Mouse (Mus musculus): ENCODE measurements around the gene 4931428L18Rik.
A peak's percentile ranks its signal among the peaks of the same experiment; 100 is the strongest.
"Not testable (repeated sequence)": the region's sequence is repeated elsewhere in the genome, so short reads cannot be mapped to it uniquely, and the experiment has no call there.

Gene 4931428L18Rik

DNA sequence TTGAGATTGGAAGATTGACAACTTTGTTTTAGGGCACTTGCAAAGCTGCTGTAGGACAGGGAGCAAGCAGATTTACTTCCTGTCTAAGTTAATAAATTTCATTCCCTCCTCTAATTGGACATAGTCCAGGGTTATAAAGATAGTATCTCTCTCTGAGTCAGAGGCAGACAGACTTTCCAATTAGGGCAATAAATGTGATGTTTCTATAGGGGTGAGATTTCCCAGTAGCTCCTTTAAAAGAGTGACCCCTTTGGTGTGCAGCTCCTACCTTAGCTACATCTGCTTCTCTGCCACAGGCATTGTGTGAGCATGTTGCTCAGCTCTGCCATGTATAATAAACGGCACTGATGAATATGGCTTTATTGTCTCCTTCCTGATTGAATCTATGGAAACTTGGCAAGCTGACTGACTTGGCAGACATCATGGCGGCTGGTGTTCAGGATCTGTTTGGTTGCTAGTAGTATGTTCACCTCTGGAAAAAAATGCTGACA is 163.6 kb downstream of the 4931428L18Rik start:
- no peak for DNase-seq (ENCODE audit: low read depth, low spot score)

- no peak for DNase-seq (ENCODE audit: low read depth, low spot score)
Observed at GRCm38 (mm10) chr1:31058196-31058595, 164.3 kb downstream of the 4931428L18Rik start.

GRCm38 (mm10) chr1:31051370-31051921 is 171.0 kb downstream of the 4931428L18Rik start:
- no peak for DNase-seq (ENCODE audit: low read depth, low spot score)

GRCm38 (mm10) chr1:31049954-31050652 is 172.4 kb downstream of the 4931428L18Rik start:
- no peak for DNase-seq (ENCODE audit: low read depth, low spot score)

- no peak for DNase-seq (ENCODE audit: low read depth, low spot score)
Observed at GRCm38 (mm10) chr1:31043208-31043607, 179.3 kb downstream of the 4931428L18Rik start.

GRCm38 (mm10) chr1:31042793-31043192 is 179.7 kb downstream of the 4931428L18Rik start:
- DNase-seq (ENCODE audit: low read depth, low spot score) = no peak

DNA sequence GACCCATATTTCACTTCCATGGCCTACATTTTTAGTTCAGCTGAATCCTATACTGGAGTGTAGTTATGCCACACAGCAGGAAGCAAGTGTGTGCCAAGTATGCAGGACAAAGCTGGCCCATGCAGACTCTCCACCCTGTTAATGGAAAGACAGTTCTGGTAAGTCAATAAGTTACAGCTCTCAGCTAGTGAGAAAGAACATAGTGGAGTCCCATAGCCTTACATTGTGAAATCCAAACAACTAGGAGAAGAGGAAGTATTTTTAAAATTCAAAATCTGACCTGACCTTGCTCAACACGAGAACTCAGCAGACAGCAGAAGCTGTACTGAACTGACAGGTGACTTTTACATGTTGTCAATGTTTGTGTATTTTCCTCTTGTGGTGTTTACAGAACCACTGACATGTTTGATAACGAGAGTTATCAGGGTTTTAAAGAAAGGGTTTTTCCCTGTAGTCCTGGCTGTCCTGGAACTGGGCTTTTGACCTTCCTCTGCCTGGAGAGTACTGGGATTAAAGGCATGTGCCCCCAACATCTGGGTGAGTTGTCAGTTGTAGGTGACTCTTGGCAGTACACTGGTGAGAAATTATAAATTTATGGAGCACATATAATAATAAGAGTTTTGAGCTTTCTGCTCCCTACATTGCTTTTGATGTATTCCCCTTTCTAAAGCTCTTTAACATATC is 188.5 kb downstream of the 4931428L18Rik start:
- DNase-seq (ENCODE audit: low read depth, low spot score) = no peak

DNA sequence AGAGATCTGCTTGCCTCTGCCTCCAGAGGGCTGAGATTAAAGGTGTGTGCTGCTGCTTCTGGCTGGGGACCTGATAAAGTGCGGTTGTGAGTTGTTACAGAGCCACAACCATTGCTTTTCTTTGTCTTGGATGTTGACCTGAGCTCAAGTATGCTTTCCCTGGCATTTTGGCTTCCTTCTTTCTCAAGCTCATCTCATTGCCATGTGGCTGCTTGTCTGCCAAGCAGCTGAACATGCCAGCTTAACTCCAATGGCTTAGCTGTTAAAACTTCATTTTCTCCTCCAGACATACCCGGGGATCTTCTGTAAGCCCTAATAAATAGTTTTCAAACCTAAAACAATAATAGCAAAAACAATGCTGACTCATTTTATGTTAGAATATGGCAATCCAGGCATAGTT is 190.1 kb downstream of the 4931428L18Rik start:
- DNase-seq (ENCODE audit: low read depth, low spot score) = no peak

- DNase-seq (ENCODE audit: low read depth, low spot score) = no peak
Observed at GRCm38 (mm10) chr1:31023173-31023572, 199.3 kb downstream of the 4931428L18Rik start.

GRCm38 (mm10) chr1:31019283-31019682 is 203.2 kb downstream of the 4931428L18Rik start:
- DNase-seq (ENCODE audit: low read depth, low spot score) = no peak

DNA sequence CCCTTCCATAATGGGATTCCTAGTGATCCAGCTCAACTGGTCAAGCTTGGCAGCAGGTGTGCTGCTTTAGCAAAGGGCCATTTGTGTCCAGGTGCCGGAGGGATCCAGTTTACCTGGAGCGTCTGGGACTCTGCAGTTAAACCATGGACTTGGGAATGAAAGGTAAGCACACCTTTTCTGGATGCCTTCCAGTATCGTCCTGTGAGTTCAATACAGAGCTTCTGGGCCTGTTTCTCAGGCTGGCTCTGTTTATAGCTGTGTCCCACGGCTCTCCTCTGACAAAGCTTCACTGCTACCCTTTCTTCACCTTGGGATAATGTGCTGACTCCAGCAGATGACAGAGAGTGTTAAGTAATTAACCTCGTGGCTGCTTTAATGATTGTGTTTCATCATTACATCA is 205.1 kb downstream of the 4931428L18Rik start:
- DNase-seq (ENCODE audit: low read depth, low spot score) = no peak

- no peak for DNase-seq (ENCODE audit: low read depth, low spot score)
Observed at GRCm38 (mm10) chr1:31016068-31016467, 206.4 kb downstream of the 4931428L18Rik start.

DNA sequence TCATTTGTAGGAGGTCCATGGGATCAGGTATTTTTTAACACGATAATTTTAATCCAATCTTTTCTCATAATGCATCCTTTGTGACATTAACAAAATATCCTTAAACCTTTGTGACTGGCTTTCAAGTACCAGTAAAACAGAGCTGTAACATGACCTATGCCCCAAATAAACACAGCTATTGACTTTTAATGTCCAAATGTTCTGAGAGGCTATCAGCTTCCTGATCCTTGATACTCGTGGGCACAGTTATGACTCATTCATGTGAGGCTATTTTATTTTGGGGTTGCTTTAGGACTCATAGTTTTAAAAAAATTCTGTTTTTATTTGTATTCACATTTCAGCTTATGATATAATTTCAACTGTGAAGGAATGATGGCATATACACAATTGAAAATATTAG is 207.2 kb downstream of the 4931428L18Rik start:
- no peak for DNase-seq (ENCODE audit: low read depth, low spot score)

DNA sequence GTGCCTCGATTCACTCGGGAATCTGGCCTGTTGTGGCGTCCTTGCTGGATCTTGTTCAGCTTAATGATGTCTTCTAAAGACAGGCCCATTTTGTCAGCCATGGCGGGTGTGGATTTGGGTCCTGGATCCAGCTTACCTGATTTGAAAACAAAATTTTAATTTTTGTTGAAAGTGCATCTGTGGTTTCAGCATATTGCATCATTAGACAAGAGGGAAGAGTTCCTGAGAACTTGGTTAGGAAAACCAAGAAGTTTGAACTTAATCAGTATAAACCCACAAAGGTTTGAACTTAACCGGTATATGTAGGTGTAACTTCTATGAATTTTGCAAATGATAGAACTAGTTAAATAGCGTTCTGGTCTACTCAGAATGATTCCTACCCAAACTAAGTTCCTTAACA is 244.6 kb downstream of the 4931428L18Rik start, which contains the start of gene AC153137.1:
Gene AC153137.1, minus strand, starts transcription at position 101 of the 400 bp plus-strand sequence.
- DNase-seq (ENCODE audit: low read depth, low spot score) = not testable (repeated sequence)

- DNase-seq (ENCODE audit: low read depth, low spot score) = not testable (repeated sequence)
Observed at GRCm38 (mm10) chr1:30977239-30977638, 245.2 kb downstream of the 4931428L18Rik start.

DNA sequence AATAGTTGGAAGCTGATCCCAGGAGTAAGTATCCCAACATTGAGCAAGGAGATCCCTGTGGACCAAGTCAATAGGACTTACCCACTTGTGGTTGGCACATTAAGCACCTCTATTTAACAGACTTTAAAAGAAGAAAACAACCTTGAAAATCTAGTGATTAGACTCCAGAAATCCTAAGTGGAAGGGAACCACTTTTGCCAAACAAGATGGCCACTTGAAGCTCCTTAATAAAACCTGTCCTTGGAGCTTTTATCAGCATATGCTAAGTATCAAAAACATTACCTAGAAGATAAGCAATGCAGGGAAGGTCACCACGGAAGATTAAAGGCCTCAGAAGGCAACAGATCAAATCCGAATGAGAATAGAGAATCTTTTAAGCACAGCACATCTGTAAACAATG is 270.7 kb downstream of the 4931428L18Rik start:
- no peak for DNase-seq (ENCODE audit: low read depth, low spot score)

DNA sequence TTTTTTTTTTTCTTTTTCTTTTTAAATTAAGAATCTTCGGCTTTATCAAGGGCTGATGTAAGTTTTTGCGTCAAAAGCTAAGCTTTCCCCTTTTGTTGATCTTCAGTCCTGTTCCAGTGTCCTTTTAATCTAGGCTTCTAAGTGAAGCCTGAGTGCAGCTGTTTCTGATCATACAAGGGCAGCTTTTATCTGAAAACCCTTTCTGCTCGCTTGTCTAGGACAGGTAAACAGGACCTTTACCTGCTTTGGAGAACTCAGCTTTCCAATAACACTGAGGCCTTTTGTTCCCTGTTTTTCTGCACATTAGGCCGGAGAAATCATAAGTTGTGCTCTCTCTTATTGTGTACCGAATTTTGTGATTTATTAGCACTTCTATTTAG is 272.0 kb downstream of the 4931428L18Rik start:
- no peak for DNase-seq (ENCODE audit: low read depth, low spot score)

- peak; percentile 95 for DNase-seq (ENCODE audit: low read depth, low spot score)
Observed at GRCm38 (mm10) chr1:30949710-30950455, 272.6 kb downstream of the 4931428L18Rik start.

GRCm38 (mm10) chr1:30948950-30949639 is 273.4 kb downstream of the 4931428L18Rik start:
- no peak for DNase-seq (ENCODE audit: low read depth, low spot score)

DNA sequence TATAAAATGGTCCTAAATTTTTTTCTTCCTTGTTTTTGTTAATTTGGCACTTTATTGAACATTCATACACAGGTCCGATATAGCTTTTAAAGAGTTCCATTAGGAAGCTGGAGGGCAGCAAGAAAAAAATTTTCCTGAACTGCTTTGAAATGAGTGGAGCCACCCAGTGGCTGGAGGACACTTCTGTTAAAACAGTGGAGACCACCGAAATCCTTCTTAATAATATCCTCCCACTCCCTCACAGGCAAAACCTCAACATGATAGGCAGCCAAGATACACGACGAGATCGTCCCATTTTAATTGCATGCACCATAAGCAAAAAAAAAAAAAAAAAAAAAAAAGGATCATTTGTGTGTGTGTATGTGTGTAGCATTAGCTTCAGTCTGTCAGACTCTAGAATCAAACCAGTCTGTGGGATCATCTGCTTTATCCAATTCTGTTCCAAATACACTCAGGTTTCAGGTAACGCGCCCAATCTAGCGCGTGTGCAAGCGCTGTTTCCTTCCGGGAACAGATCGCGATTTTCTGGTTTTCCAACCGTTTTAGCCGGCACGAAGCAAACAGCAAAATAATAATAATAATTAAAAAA is 274.0 kb downstream of the 4931428L18Rik start:
- peak; percentile 24 for DNase-seq (ENCODE audit: low read depth, low spot score)

Measured in brain, embryonic 18.5 days (tissue).